Mouse (Mus musculus): ENCODE measurements around the gene Vmn2r34. TPM values are rescaled to one million over a fixed set of nuclear protein-coding genes. Genes with fewer than 3 reads are reported as not detected.
"Not testable (repeated sequence)": the region's sequence is repeated elsewhere in the genome, so short reads cannot be mapped to it uniquely, and the experiment has no call there.

Gene Vmn2r34
- polyA plus RNA-seq (2011; ENCODE audit: insufficient read length, low read depth, missing spikeins), result not detected in 2 replicates

- not testable (repeated sequence) for H3K4me1 ChIP-seq (ENCODE audit: control insufficient read depth, insufficient read depth, low read length); H3K27ac ChIP-seq (ENCODE audit: insufficient read depth, low read length)
Measured at GRCm38 (mm10) chr7:7689413-7689812, at the start of gene Vmn2r34. Vmn2r34 (minus strand) TSS chr7:7689513.

GRCm38 (mm10) chr7:7674032-7674431 lies 15.3 kb downstream of the Vmn2r34 start:
- H3K27ac ChIP-seq (ENCODE audit: insufficient read depth, low read length); H3K4me3 ChIP-seq (ENCODE audit: insufficient read depth, low read length): not testable (repeated sequence)

More at GRCm38 (mm10) chr7:7689413-7689812, at the start of gene Vmn2r34:
- not testable (repeated sequence) for H3K4me3 ChIP-seq (ENCODE audit: insufficient read depth, low read length)

More at GRCm38 (mm10) chr7:7674032-7674431, 15.3 kb downstream of the Vmn2r34 start:
- not testable (repeated sequence) for H3K4me1 ChIP-seq (ENCODE audit: control insufficient read depth, insufficient read depth, low read length)

Other genes with a start within 250 kb of the Vmn2r34 start
- not detected in 2 replicates for gene Vmn2r32, start 209.5 kb downstream of the Vmn2r34 start, polyA plus RNA-seq (2011; ENCODE audit: insufficient read length, low read depth, missing spikeins)
- not detected in 2 replicates for gene Vmn2r33, start 122.7 kb downstream of the Vmn2r34 start, polyA plus RNA-seq (2011; ENCODE audit: insufficient read length, low read depth, missing spikeins)
- not detected in 2 replicates for gene Vmn2r35, start 130.4 kb upstream of the Vmn2r34 start, polyA plus RNA-seq (2011; ENCODE audit: insufficient read length, low read depth, missing spikeins)
- not detected in 2 replicates for gene Vmn2r36, start 213.0 kb upstream of the Vmn2r34 start, polyA plus RNA-seq (2011; ENCODE audit: insufficient read length, low read depth, missing spikeins)